Mouse (Mus musculus): Measurements from ENCODE around the gene Wnt5b. TPM values are rescaled to one million over a fixed set of nuclear protein-coding genes. Genes with fewer than 3 reads are reported as not detected.

The Wnt5b gene
- total RNA-seq, 4 experiments from 2014 or later, result 1.7 to 4.7 (median 3.5) TPM

GRCm38 (mm10) chr6:119385668-119386067 lies 158.5 kb downstream of the Wnt5b start:
- no peak for DNase-seq

Other genes with a start within 250 kb of the Wnt5b start
- gene Lrtm2, start 213.6 kb downstream of the Wnt5b start, total RNA-seq (2022), result under 1 TPM in 3 of 4 experiments, not detected in 1; 0.17 to 0.34 (median 0.24) TPM
- 100 to 1,000 TPM in 3 of 4 experiments, 10 to 100 TPM in 1; 81.4 to 148 (median 128) TPM for gene Adipor2, start 126.6 kb downstream of the Wnt5b start, total RNA-seq (2022)
- gene Fbxl14, start 64.7 kb downstream of the Wnt5b start, total RNA-seq (2022), result 10 to 100 TPM; 35.2 to 38.8 (median 36.3) TPM